Mouse (Mus musculus): ENCODE results near the gene Pex19. TPM values are rescaled to one million over a fixed set of nuclear protein-coding genes. Genes with fewer than 3 reads are reported as not detected.

Pex19 gene
- polyA plus RNA-seq, 1 experiment from 2014 or later: 128 TPM

DNA sequence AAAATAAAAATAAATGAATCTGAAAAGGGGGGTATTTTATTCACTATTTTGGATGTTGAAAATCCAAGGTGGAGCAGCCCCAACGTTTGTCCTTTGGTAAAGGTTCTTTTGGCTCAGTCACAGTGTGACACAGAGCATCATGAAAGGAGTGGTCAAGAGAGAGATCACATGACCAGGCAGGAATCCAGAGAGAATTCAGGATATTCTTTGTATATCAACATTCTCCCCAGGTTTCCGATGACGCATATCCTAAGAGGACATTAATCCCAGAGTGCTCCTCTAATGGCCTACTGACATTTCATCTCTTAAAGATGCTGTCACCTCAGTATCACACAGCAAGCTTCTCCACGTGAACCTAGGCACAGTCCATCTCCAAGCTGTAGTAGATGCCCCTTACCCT, 22.9 kb upstream of the Pex19 start:
- Histone ChIP-seq H3K4me2 (ENCODE audit: low read depth, low read length) (no peak overlapping the region), H3K9me3 (ENCODE audit: control insufficient read depth, low read length) (no peaks in the 10 kb centered on the region), H3K4me3 (ENCODE audit: low read length) (no peak overlapping the region), H3K4me1 (replicated peaks; ENCODE audit: control insufficient read depth, insufficient read depth, low read length) (no peaks in the 10 kb centered on the region), H3K36me3 (ENCODE audit: control insufficient read depth, insufficient read depth, low read length) (peaks cover 65% of the 10 kb centered on the region), H3K9ac (ENCODE audit: low read length) (no peak overlapping the region), H3K27ac (ENCODE audit: low read length) (no peak overlapping the region), H3K27me3 (ENCODE audit: control insufficient read depth, insufficient read depth, low read depth, low read length) (no peaks in the 10 kb centered on the region)
- 76% methylated on average over 4 of the region's 4 CpGs for WGBS
- ATAC-seq (ENCODE audit: low read depth): no peak

DNA sequence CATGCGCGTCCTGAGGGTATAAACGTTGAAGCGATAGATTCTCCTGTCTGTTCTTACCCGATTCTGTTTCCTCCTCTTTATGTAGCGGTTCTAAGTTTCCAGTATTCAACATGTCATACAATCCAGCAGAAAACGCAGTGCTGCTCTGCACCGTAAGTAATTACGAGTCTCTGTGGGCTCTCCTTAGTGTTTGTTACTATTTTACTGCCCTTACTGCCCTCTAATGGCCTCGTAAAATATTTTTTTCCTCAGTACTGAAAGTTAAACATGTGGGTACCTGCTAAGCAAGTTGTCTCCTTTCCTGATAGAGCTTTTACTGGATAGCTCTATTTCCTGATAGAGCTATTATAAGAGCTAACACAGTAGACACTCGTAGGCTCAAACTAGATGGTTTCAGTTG, 21.5 kb upstream of the Pex19 start:
- H3K4me3 ChIP-seq (ENCODE audit: low read length): no peak overlapping the region
- H3K4me1 ChIP-seq (replicated peaks; ENCODE audit: control insufficient read depth, insufficient read depth, low read length): no peaks in the 10 kb centered on the region
- H3K9me3 ChIP-seq (ENCODE audit: control insufficient read depth, low read length): no peaks in the 10 kb centered on the region
- H3K27ac ChIP-seq (ENCODE audit: low read length): no peak overlapping the region
- no peak overlapping the region for H3K9ac ChIP-seq (ENCODE audit: low read length)
- no peak for ATAC-seq (ENCODE audit: low read depth)
- peaks cover 69% of the 10 kb centered on the region for H3K36me3 ChIP-seq (ENCODE audit: control insufficient read depth, insufficient read depth, low read length)
- H3K4me2 ChIP-seq (ENCODE audit: low read depth, low read length): no peak overlapping the region
- H3K27me3 ChIP-seq (ENCODE audit: control insufficient read depth, insufficient read depth, low read depth, low read length): no peaks in the 10 kb centered on the region
- 79% methylated on average over 11 of the region's 11 CpGs for WGBS

DNA sequence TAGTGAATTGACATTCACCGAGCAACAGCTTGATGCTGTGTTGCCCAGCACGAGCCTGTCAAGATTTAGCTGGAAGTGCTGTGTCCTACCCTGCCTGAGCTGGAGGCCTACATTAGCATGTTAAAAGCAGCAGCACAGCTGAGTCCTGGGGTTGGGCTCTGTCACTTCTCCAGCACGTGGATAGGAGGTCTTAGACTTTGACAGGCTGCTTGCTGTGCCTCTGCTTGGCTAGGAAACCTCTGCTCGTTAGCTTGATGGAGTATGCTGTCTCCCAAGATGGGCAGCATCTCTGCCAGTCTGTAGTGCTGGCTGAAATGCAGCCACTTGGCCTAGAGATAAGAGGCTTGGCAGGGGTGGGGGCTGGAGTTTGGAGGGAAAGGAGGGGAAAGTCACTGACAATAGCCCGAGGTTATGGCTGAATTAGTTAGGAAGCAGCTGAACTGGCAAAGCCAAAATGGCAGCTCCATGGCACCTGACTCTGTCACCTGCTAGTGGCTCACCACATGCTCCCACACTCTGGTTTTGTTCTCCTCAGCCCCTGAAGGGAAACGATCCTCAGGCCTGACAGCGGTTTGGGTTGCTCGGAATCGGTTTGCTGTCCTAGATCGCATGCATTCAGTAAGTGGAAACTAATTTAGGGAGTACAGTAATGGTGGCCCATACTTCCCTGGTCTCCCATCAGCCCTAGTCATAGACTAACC, 18.6 kb upstream of the Pex19 start:
- no peak for ATAC-seq (ENCODE audit: low read depth)
- 84% methylated on average over 10 of the region's 10 CpGs for WGBS
- no peak overlapping the region for H3K9ac ChIP-seq (ENCODE audit: low read length)

DNA sequence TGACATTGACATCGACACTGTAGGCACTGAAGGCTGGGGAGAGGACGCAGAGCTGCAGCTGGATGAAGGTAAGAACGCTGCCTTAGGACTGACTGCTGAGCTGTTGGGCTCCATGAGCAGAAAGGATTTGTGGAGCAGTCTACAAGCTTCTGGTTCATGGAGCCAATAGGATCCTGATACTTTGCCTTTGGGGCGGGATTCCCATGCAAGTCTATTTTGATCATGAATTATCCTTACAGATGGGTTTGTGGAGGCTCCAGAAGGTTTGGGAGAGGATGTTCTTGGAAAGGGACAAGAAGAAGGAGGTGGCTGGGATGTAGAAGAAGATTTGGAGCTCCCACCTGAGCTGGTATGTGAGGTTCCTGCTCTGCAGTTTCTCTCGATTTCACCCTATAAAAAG, 9.6 kb upstream of the Pex19 start:
- Histone ChIP-seq H3K27me3 (ENCODE audit: control insufficient read depth, insufficient read depth, low read depth, low read length) (no peaks in the 10 kb centered on the region), H3K4me3 (ENCODE audit: low read length) (no peak overlapping the region), H3K9me3 (ENCODE audit: control insufficient read depth, low read length) (no peaks in the 10 kb centered on the region), H3K4me2 (ENCODE audit: low read depth, low read length) (no peak overlapping the region), H3K27ac (ENCODE audit: low read length) (no peak overlapping the region), H3K9ac (ENCODE audit: low read length) (no peak overlapping the region), H3K4me1 (replicated peaks; ENCODE audit: control insufficient read depth, insufficient read depth, low read length) (no peaks in the 10 kb centered on the region), H3K36me3 (ENCODE audit: control insufficient read depth, insufficient read depth, low read length) (peaks cover 90% of the 10 kb centered on the region)
- ATAC-seq (ENCODE audit: low read depth): no peak
- 86% methylated on average over 5 of the region's 5 CpGs for WGBS

More for the DNA sequence above, 18.6 kb upstream of the Pex19 start:
- H3K27ac ChIP-seq (ENCODE audit: low read length): no peak overlapping the region
- no peak overlapping the region for H3K4me3 ChIP-seq (ENCODE audit: low read length)
- no peaks in the 10 kb centered on the region for H3K27me3 ChIP-seq (ENCODE audit: control insufficient read depth, insufficient read depth, low read depth, low read length)
- peaks cover 68% of the 10 kb centered on the region for H3K36me3 ChIP-seq (ENCODE audit: control insufficient read depth, insufficient read depth, low read length)
- no peak overlapping the region for H3K4me2 ChIP-seq (ENCODE audit: low read depth, low read length)
- no peaks in the 10 kb centered on the region for H3K9me3 ChIP-seq (ENCODE audit: control insufficient read depth, low read length)
- no peaks in the 10 kb centered on the region for H3K4me1 ChIP-seq (replicated peaks; ENCODE audit: control insufficient read depth, insufficient read depth, low read length)

DNA sequence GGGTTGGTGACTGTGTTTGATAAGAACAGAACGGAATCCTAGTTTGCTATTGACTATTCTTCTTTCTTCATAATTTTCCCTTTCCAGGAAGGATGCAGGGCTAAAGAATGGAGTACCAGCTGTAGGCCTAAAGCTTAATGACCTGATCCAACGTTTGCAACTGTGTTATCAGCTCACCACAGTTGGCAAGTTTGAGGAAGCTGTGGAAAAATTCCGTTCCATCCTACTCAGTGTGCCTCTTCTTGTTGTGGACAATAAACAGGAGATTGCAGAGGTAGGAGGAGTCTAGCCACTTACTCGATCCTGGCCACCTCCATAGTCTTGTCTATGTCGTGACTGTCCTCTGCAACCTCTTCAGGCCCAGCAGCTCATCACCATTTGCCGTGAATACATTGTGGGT, 7.5 kb upstream of the Pex19 start:
- 77% methylated on average over 6 of the region's 6 CpGs for WGBS
- ATAC-seq (ENCODE audit: low read depth): no peak

DNA sequence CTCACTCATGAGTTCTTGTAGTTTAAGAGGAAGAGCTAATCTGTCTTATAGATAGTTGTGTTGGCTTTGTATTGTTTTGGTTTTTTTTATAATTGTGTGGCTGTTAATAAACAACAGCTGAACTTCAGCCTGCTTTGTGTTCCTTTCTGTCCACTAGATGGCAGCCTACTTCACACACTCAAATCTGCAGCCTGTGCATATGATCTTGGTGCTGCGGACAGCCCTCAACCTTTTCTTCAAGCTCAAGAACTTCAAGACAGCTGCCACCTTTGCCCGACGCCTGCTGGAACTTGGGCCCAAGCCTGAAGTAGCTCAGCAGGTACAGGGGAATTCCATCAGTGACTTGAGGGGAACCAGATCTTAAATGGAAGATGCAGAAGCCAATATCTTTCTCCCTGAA, 6.8 kb upstream of the Pex19 start:
- Histone ChIP-seq H3K4me3 (ENCODE audit: low read length) (no peak overlapping the region), H3K9me3 (ENCODE audit: control insufficient read depth, low read length) (no peaks in the 10 kb centered on the region), H3K9ac (ENCODE audit: low read length) (no peak overlapping the region), H3K4me2 (ENCODE audit: low read depth, low read length) (no peak overlapping the region), H3K4me1 (replicated peaks; ENCODE audit: control insufficient read depth, insufficient read depth, low read length) (no peaks in the 10 kb centered on the region), H3K36me3 (ENCODE audit: control insufficient read depth, insufficient read depth, low read length) (peaks cover 81% of the 10 kb centered on the region), H3K27ac (ENCODE audit: low read length) (no peak overlapping the region), H3K27me3 (ENCODE audit: control insufficient read depth, insufficient read depth, low read depth, low read length) (no peaks in the 10 kb centered on the region)
- ATAC-seq (ENCODE audit: low read depth): no peak
- 31% methylated on average over 3 of the region's 3 CpGs for WGBS

More for the DNA sequence above, 7.5 kb upstream of the Pex19 start:
- Histone ChIP-seq H3K27me3 (ENCODE audit: control insufficient read depth, insufficient read depth, low read depth, low read length) (no peaks in the 10 kb centered on the region), H3K36me3 (ENCODE audit: control insufficient read depth, insufficient read depth, low read length) (peaks cover 85% of the 10 kb centered on the region), H3K9me3 (ENCODE audit: control insufficient read depth, low read length) (no peaks in the 10 kb centered on the region), H3K4me3 (ENCODE audit: low read length) (no peak overlapping the region), H3K27ac (ENCODE audit: low read length) (no peak overlapping the region), H3K4me1 (replicated peaks; ENCODE audit: control insufficient read depth, insufficient read depth, low read length) (no peaks in the 10 kb centered on the region), H3K9ac (ENCODE audit: low read length) (no peak overlapping the region), H3K4me2 (ENCODE audit: low read depth, low read length) (no peak overlapping the region)

DNA sequence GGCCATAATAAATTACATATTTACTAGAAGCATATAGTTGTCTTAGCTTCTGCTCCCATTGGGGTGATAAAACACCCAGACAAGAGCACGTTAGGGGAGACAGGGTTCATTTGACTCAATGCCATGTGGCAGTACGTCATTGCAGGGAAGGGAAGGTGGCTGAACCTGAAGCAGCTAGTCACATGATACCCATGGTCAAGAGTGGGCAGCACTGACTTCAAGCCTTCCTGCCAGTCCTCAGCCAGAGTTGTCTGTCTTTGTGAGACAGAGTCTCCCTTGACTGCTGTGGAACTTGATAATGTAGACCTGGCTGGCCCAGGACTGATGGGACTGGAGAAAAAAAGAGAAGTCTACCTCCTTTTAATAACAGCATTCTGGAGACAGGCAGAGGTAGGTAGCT, 3.9 kb upstream of the Pex19 start:
- Histone ChIP-seq H3K36me3 (ENCODE audit: control insufficient read depth, insufficient read depth, low read length) (peaks cover 54% of the 10 kb centered on the region), H3K27me3 (ENCODE audit: control insufficient read depth, insufficient read depth, low read depth, low read length) (no peaks in the 10 kb centered on the region), H3K27ac (ENCODE audit: low read length) (no peak overlapping the region), H3K9me3 (ENCODE audit: control insufficient read depth, low read length) (no peaks in the 10 kb centered on the region), H3K9ac (ENCODE audit: low read length) (no peak overlapping the region), H3K4me1 (replicated peaks; ENCODE audit: control insufficient read depth, insufficient read depth, low read length) (peaks cover 4% of the 10 kb centered on the region), H3K4me3 (ENCODE audit: low read length) (no peak overlapping the region), H3K4me2 (ENCODE audit: low read depth, low read length) (no peak overlapping the region)
- no peak for ATAC-seq (ENCODE audit: low read depth)
- 79% methylated on average over 2 of the region's 2 CpGs for WGBS

DNA sequence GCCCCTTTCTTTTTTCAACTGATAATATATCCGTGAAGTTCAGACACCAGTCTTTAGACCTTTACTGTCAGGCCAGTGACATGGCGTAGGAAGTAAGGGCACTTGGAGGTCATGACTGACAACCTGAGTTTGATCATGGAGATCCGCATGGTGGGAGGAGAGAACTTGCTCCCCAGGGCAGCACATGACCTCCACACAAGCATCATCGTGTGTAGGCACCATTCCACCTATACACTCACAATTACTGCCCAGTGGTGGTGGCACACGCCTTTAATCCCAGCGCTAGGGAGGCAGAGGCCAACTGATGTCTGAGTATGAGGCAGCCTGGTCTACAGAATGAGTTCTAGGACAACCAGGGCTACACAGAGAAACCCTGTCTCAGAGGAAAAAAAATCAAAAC, 2.0 kb upstream of the Pex19 start:
- Histone ChIP-seq H3K4me3 (ENCODE audit: low read length) (no peak overlapping the region), H3K27me3 (ENCODE audit: control insufficient read depth, insufficient read depth, low read depth, low read length) (no peaks in the 10 kb centered on the region), H3K9me3 (ENCODE audit: control insufficient read depth, low read length) (no peaks in the 10 kb centered on the region), H3K36me3 (ENCODE audit: control insufficient read depth, insufficient read depth, low read length) (peaks cover 40% of the 10 kb centered on the region), H3K27ac (ENCODE audit: low read length) (no peak overlapping the region), H3K4me2 (ENCODE audit: low read depth, low read length) (no peak overlapping the region), H3K4me1 (replicated peaks; ENCODE audit: control insufficient read depth, insufficient read depth, low read length) (peaks cover 7% of the 10 kb centered on the region), H3K9ac (ENCODE audit: low read length) (no peak overlapping the region)
- ATAC-seq (ENCODE audit: low read depth): no peak
- 75% methylated on average over 6 of the region's 6 CpGs for WGBS

DNA sequence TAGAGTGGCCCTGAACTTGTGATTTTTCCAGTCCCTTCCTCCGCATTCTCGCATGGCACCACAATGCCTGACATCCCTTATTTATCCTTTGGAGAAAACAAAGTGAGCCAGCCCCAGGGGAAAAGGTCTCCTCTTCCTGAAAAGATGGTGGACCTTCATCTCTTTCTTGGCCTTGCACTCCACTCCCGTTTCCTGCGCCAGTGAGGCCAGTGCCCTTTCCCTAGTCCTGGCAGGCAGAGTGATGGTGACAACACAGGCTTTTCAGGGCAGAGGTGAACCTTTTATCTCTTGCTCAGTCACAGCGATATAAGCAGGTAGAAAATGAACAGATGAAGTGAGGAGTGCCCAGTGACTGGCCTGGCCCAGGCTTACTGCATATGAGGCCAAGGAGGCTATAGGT, 932 bp downstream of the Pex19 start:
- no peak for ATAC-seq (ENCODE audit: low read depth)
- 19% methylated on average over 5 of the region's 5 CpGs for WGBS
- Histone ChIP-seq H3K9me3 (ENCODE audit: control insufficient read depth, low read length) (no peaks in the 10 kb centered on the region), H3K4me1 (replicated peaks; ENCODE audit: control insufficient read depth, insufficient read depth, low read length) (peaks cover 7% of the 10 kb centered on the region), H3K27me3 (ENCODE audit: control insufficient read depth, insufficient read depth, low read depth, low read length) (no peaks in the 10 kb centered on the region), H3K4me2 (ENCODE audit: low read depth, low read length) (peak overlapping the region; percentile 72), H3K36me3 (ENCODE audit: control insufficient read depth, insufficient read depth, low read length) (peaks cover 36% of the 10 kb centered on the region), H3K4me3 (ENCODE audit: low read length) (peak overlapping the region; percentile 56), H3K27ac (ENCODE audit: low read length) (no peak overlapping the region), H3K9ac (ENCODE audit: low read length) (peak overlapping the region; percentile 73)

DNA sequence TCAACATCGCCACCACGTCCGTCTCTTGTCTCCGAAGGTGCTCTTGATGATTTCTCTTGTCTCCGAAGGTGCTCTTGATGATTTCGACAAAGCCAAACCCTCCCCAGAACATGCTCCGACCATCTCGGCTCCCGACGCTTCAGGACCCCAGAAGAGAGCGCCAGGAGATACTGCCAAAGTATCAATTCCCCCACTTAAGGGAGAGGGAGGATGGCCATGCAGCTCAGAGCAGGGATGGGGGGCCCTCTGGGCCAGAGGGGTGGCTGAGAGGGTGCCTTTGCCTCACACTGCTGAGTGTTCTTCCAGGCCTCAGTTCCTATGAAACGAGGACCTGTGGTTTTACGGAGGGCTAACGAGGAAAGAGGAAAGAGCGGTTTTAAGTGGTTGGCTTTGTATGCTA, 2.0 kb downstream of the Pex19 start:
- H3K9ac ChIP-seq (ENCODE audit: low read length): no peak overlapping the region
- H3K4me3 ChIP-seq (ENCODE audit: low read length): no peak overlapping the region
- no peak overlapping the region for H3K27ac ChIP-seq (ENCODE audit: low read length)
- H3K27me3 ChIP-seq (ENCODE audit: control insufficient read depth, insufficient read depth, low read depth, low read length): no peaks in the 10 kb centered on the region
- no peak overlapping the region for H3K4me2 ChIP-seq (ENCODE audit: low read depth, low read length)
- H3K9me3 ChIP-seq (ENCODE audit: control insufficient read depth, low read length): no peaks in the 10 kb centered on the region
- H3K36me3 ChIP-seq (ENCODE audit: control insufficient read depth, insufficient read depth, low read length): peaks cover 34% of the 10 kb centered on the region
- peaks cover 7% of the 10 kb centered on the region for H3K4me1 ChIP-seq (replicated peaks; ENCODE audit: control insufficient read depth, insufficient read depth, low read length)
- ATAC-seq (ENCODE audit: low read depth): no peak
- 93% methylated on average over 15 of the region's 15 CpGs for WGBS

Measured in lung, embryonic 16.5 days (tissue).